Mouse (Mus musculus): ENCODE measurements around the gene Nkx1-2.

Nkx1-2 gene

GRCm38 (mm10) chr7:132568817-132569216 lies 30.6 kb downstream of the Nkx1-2 start:
- peak; percentile 49 to 61 for DNase-seq (ENCODE audit: low spot score in 2 of 2)

- DNase-seq (ENCODE audit: low spot score in 2 of 2) = no peak
These were observed 33.6 kb downstream of the Nkx1-2 start for GRCm38 (mm10) chr7:132565831-132566230.

- DNase-seq (ENCODE audit: low spot score in 2 of 2) = peak in 1 of 2 experiments; percentile 63
These were observed 40.2 kb downstream of the Nkx1-2 start for GRCm38 (mm10) chr7:132559138-132559766.

GRCm38 (mm10) chr7:132558141-132558736 lies 41.2 kb downstream of the Nkx1-2 start:
- no peak for DNase-seq (ENCODE audit: low spot score in 2 of 2)

- DNase-seq (ENCODE audit: low spot score in 2 of 2) = no peak
These were observed 42.9 kb downstream of the Nkx1-2 start for GRCm38 (mm10) chr7:132556575-132556974.

GRCm38 (mm10) chr7:132555911-132556310 lies 43.5 kb downstream of the Nkx1-2 start:
- no peak for DNase-seq (ENCODE audit: low spot score in 2 of 2)

- DNase-seq (ENCODE audit: low spot score in 2 of 2) = no peak
These were observed 45.3 kb downstream of the Nkx1-2 start for GRCm38 (mm10) chr7:132554091-132554490.

- peak; percentile 91 to 93 for DNase-seq (ENCODE audit: low spot score in 2 of 2)
These were observed 47.9 kb downstream of the Nkx1-2 start for GRCm38 (mm10) chr7:132551351-132552126.

GRCm38 (mm10) chr7:132547126-132547525 lies 52.3 kb downstream of the Nkx1-2 start:
- no peak for DNase-seq (ENCODE audit: low spot score in 2 of 2)
